Mouse (Mus musculus) heart, postnatal 0 days (tissue): ENCODE measurements around the gene Arap1.

Experiments used
- CTCF ChIP-seq: IDR thresholded peaks from 2 replicates; pipeline ENCODE4 v1.5.1; 2016; ENCODE audit warnings: antibody characterized with exemption, control low read depth, low read depth
- EP300 ChIP-seq: IDR thresholded peaks from 2 replicates; pipeline ENCODE4 v1.6.1; 2016; ENCODE audit warnings: antibody characterized with exemption, low read depth

GRCm38 (mm10) chr7:101394569-101394968, 46.7 kb downstream of the Arap1 start:
- TF ChIP-seq CTCF (no peak), EP300 (no peak)
